Mouse (Mus musculus) heart, adult 2 months (tissue): ENCODE measurements around the gene Tmprss12.

Experiments
- CTCF ChIP-seq: fragments of 200-600 bp; IDR thresholded peaks from 2 replicates; pipeline ENCODE4 v1.8.1; 2022; ENCODE audit warnings: antibody characterized with exemption, mild to moderate bottlenecking, moderate library complexity
- EP300 ChIP-seq: fragments of 200-500 bp; IDR thresholded peaks from 2 replicates; pipeline ENCODE4 v1.6.1; 2011; ENCODE audit warnings: low read depth, low read length, control low read depth; ENCODE audit not compliant: insufficient read depth
- POLR2A ChIP-seq: fragments of 200-500 bp; IDR thresholded peaks from 2 replicates; pipeline ENCODE4 v1.6.1; 2011; ENCODE audit warnings: mild to moderate bottlenecking, low read depth, low read length, control low read depth; ENCODE audit not compliant: insufficient read depth

GRCm38 (mm10) chr15:100247296-100247695 is 33.3 kb upstream of the Tmprss12 start:
- TF ChIP-seq POLR2A = no peak
- no peak for TF ChIP-seq CTCF
- TF ChIP-seq EP300 = no peak
